Mouse (Mus musculus) CH12.LX (cell line): Measurements from ENCODE around the gene Pcdh7.

ENCODE experiments used
- BHLHE40 ChIP-seq: IDR thresholded peaks from 2 replicates; pipeline ENCODE4 v1.6.1; 2011; ENCODE audit warnings: mild to moderate bottlenecking, low read depth, low read length, improper control_type of control experiment
- CHD2 ChIP-seq: IDR thresholded peaks from 2 replicates; pipeline ENCODE4 v1.6.1; 2011; ENCODE audit warnings: low read length, improper control_type of control experiment
- CTCF ChIP-seq, 2 experiments: IDR thresholded peaks in 1 of 2; conservative IDR thresholded peaks in 1 of 2; 2 replicates each; pipeline ENCODE4 v1.5.1; 2011 to 2012; ENCODE audit warnings: low read depth in 2 of 2, low read length in 2 of 2, improper control_type of control experiment in 1 of 2, inconsistent platforms in 1 of 2, mild to moderate bottlenecking in 1 of 2, moderate library complexity in 1 of 2
- ELF1 ChIP-seq: IDR thresholded peaks from 2 replicates; pipeline ENCODE4 v1.6.1; 2014; ENCODE audit warnings: low read depth, mild to moderate bottlenecking, inconsistent platforms, low read length, improper control_type of control experiment
- EP300 ChIP-seq: IDR thresholded peaks from 2 replicates; pipeline ENCODE4 v1.6.1; 2011; ENCODE audit warnings: low read length, improper control_type of control experiment
- JUN ChIP-seq: IDR thresholded peaks from 2 replicates; pipeline ENCODE4 v1.6.1; 2011; ENCODE audit warnings: low read depth, mild to moderate bottlenecking, low read length, improper control_type of control experiment, moderate library complexity; ENCODE audit not compliant: insufficient read depth
- MAX ChIP-seq: IDR thresholded peaks from 2 replicates; pipeline ENCODE4 v1.6.1; 2011; ENCODE audit warnings: low read length, improper control_type of control experiment
- MYC ChIP-seq: IDR thresholded peaks from 2 replicates; pipeline ENCODE4 v1.6.1; 2011; ENCODE audit warnings: low read depth, mild to moderate bottlenecking, improper control_type of control experiment, low read length
- POLR2A ChIP-seq: IDR thresholded peaks from 2 replicates; pipeline ENCODE4 v1.6.1; 2011; ENCODE audit warnings: low read depth, mild to moderate bottlenecking, improper control_type of control experiment, low read length
- USF1 ChIP-seq: IDR thresholded peaks from 2 replicates; pipeline ENCODE4 v1.6.1; 2014; ENCODE audit warnings: low read depth, mild to moderate bottlenecking, inconsistent platforms, low read length, improper control_type of control experiment
- ZC3H11A ChIP-seq: IDR thresholded peaks from 2 replicates; pipeline ENCODE4 v1.6.1; 2012; ENCODE audit warnings: low read depth, mild to moderate bottlenecking, inconsistent platforms, low read length, improper control_type of control experiment
- ZNF384 ChIP-seq: IDR thresholded peaks from 2 replicates; pipeline ENCODE4 v1.6.1; 2012; ENCODE audit warnings: low read depth, low read length, improper control_type of control experiment, inconsistent platforms

GRCm38 (mm10) chr5:58039875-58040274, 322.1 kb downstream of the Pcdh7 start:
- 0 out of 4 replicates have a peak, but pooled peaks of 1 of the 2 experiments have one; percentile 6 for TF ChIP-seq CTCF (conservative IDR thresholded peaks at IDR 0.05 in 1 of 2, IDR thresholded peaks at IDR 0.05 in 1 of 2; ENCODE audit: low read depth in 2 of 2, low read length in 2 of 2)
- no peak for TF ChIP-seq EP300
- no peak for TF ChIP-seq MAX
- TF ChIP-seq POLR2A: no peak
- no peak for TF ChIP-seq CHD2
- no peak for TF ChIP-seq ZC3H11A
- TF ChIP-seq JUN: no peak
- no peak for TF ChIP-seq USF1
- TF ChIP-seq ELF1: no peak
- TF ChIP-seq ZNF384: no peak
- no peak for TF ChIP-seq MYC
- TF ChIP-seq BHLHE40: no peak
